Mouse (Mus musculus) 3134 (cell line): ENCODE data around the gene Snrnp40.

Experiments
- DNase-seq: peaks from one replicate; pipeline ENCODE4 v3.0.0-alpha.2; 2011; ENCODE audit warnings: low spot score; ENCODE audit not compliant: insufficient read length; ENCODE audit errors: extremely low read depth

The Snrnp40 gene

GRCm38 (mm10) chr4:130359486-130360237 lies at the start of gene Snrnp40, which contains the start of gene Zcchc17:
Snrnp40 (plus strand) TSS chr4:130360132.
Zcchc17 (minus strand) TSS chr4:130359943.
- peak; percentile 98 for DNase-seq

GRCm38 (mm10) chr4:130312526-130312925 lies 47.4 kb upstream of the Snrnp40 start:
- no peak for DNase-seq

GRCm38 (mm10) chr4:130313552-130313951 lies 46.4 kb upstream of the Snrnp40 start:
- DNase-seq: no peak

GRCm38 (mm10) chr4:130315771-130316527 lies 44.0 kb upstream of the Snrnp40 start:
- DNase-seq: no peak

GRCm38 (mm10) chr4:130316691-130317090 lies 43.2 kb upstream of the Snrnp40 start:
- DNase-seq: no peak

GRCm38 (mm10) chr4:130318122-130318521 lies 41.8 kb upstream of the Snrnp40 start:
- no peak for DNase-seq

GRCm38 (mm10) chr4:130319564-130319963 lies 40.4 kb upstream of the Snrnp40 start:
- no peak for DNase-seq

GRCm38 (mm10) chr4:130321640-130322039 lies 38.3 kb upstream of the Snrnp40 start:
- no peak for DNase-seq

GRCm38 (mm10) chr4:130322567-130322966 lies 37.4 kb upstream of the Snrnp40 start:
- no peak for DNase-seq

GRCm38 (mm10) chr4:130323165-130323564 lies 36.8 kb upstream of the Snrnp40 start:
- no peak for DNase-seq

- no peak for DNase-seq
Observed at GRCm38 (mm10) chr4:130323607-130324006, 36.3 kb upstream of the Snrnp40 start.

- DNase-seq: no peak
Observed at GRCm38 (mm10) chr4:130325446-130325845, 34.5 kb upstream of the Snrnp40 start.

GRCm38 (mm10) chr4:130327366-130327765 lies 32.6 kb upstream of the Snrnp40 start:
- DNase-seq: no peak

- no peak for DNase-seq
Observed at GRCm38 (mm10) chr4:130335867-130336266, 24.1 kb upstream of the Snrnp40 start.

- DNase-seq: no peak
Observed at GRCm38 (mm10) chr4:130341691-130342090, 18.2 kb upstream of the Snrnp40 start.

GRCm38 (mm10) chr4:130349666-130350065 lies 10.3 kb upstream of the Snrnp40 start:
- no peak for DNase-seq

- no peak for DNase-seq
Observed at GRCm38 (mm10) chr4:130350690-130351422, 9.1 kb upstream of the Snrnp40 start.

- no peak for DNase-seq
Observed at GRCm38 (mm10) chr4:130352588-130352987, 7.3 kb upstream of the Snrnp40 start.

- DNase-seq: no peak
Observed at GRCm38 (mm10) chr4:130357946-130358345, 2.0 kb upstream of the Snrnp40 start.

- DNase-seq: no peak
Observed at GRCm38 (mm10) chr4:130360238-130360590, 282 bp downstream of the Snrnp40 start.

- no peak for DNase-seq
Observed at GRCm38 (mm10) chr4:130376675-130377074, 16.7 kb downstream of the Snrnp40 start.
